Mouse (Mus musculus): ENCODE results near the gene Cyp4f18. TPM values are rescaled to one million over a fixed set of nuclear protein-coding genes. Genes with fewer than 3 reads are reported as not detected.

The Cyp4f18 gene
- polyA plus RNA-seq, 1 experiment = 3.3 TPM

DNA sequence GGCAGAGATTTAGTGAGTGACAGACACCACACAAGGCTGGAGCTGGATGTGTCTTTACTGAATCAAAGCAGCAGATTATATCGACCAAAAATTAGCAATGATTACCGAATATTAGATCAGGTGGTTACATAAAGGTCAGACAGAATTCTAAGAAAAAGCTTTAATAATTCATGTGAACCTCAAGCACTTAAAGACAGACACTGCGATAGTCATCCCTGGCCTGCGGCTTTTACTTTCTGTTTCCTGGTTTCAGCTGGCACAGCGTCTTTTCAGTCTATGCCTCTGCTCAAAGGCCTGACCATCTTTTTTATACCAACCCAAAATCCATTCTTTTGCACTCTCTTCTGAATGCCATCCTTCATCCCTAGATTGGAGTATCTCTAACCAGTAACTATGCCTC is 60.8 kb downstream of the Cyp4f18 start:
- Histone ChIP-seq H3K27ac (ENCODE audit: insufficient read depth, low read depth, low read length) (no peak overlapping the region), H3K27me3 (replicated peaks; ENCODE audit: control insufficient read depth, insufficient read depth, low read length) (no peaks in the 10 kb centered on the region), H3K4me3 (ENCODE audit: insufficient read depth, low read depth, low read length) (no peak overlapping the region), H3K36me3 (ENCODE audit: control insufficient read depth, insufficient read depth, low read length) (no peaks in the 10 kb centered on the region), H3K4me1 (ENCODE audit: control insufficient read depth, insufficient read depth, low read length) (peaks cover 4% of the 10 kb centered on the region)
- WGBS = 90% methylated on average over 5 of the region's 5 CpGs
- DNase-seq = no peak
- TF ChIP-seq POLR2A (IDR thresholded peaks at IDR 0.05; ENCODE audit: low read depth, low read length) (no peak), CTCF (conservative IDR thresholded peaks at IDR 0.05; ENCODE audit: insufficient read depth, insufficient read length, low read depth, low read length) (no peak)

DNA sequence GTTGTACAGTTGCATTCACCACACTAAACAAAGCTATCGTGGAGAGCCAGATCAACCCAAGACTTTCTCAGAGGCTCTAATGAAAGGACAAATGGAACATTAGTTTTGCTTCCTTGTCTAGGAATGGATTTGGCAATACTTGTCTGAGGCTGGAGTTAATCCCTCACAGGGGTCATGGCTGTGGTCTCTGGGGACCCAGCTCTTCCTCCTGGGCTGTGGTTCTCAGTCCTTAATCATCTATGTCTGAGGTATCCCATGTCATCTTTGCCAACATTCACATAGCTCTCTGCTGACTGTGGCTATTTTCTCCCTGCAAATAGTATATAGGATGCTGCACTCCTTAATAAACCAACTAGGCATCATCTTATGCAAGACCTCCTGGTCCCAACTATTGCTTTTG is 67.7 kb downstream of the Cyp4f18 start:
- 80% methylated on average over 1 of the region's 1 CpGs for WGBS
- H3K36me3 ChIP-seq (ENCODE audit: control insufficient read depth, insufficient read depth, low read length) = no peaks in the 10 kb centered on the region
- DNase-seq = no peak
- no peaks in the 10 kb centered on the region for H3K4me1 ChIP-seq (ENCODE audit: control insufficient read depth, insufficient read depth, low read length)
- no peak overlapping the region for H3K27ac ChIP-seq (ENCODE audit: insufficient read depth, low read depth, low read length)
- H3K4me3 ChIP-seq (ENCODE audit: insufficient read depth, low read depth, low read length) = no peak overlapping the region
- no peaks in the 10 kb centered on the region for H3K27me3 ChIP-seq (replicated peaks; ENCODE audit: control insufficient read depth, insufficient read depth, low read length)
- no peak for TF ChIP-seq CTCF (conservative IDR thresholded peaks at IDR 0.05; ENCODE audit: insufficient read depth, insufficient read length, low read depth, low read length)
- TF ChIP-seq POLR2A (IDR thresholded peaks at IDR 0.05; ENCODE audit: low read depth, low read length) = no peak

DNA sequence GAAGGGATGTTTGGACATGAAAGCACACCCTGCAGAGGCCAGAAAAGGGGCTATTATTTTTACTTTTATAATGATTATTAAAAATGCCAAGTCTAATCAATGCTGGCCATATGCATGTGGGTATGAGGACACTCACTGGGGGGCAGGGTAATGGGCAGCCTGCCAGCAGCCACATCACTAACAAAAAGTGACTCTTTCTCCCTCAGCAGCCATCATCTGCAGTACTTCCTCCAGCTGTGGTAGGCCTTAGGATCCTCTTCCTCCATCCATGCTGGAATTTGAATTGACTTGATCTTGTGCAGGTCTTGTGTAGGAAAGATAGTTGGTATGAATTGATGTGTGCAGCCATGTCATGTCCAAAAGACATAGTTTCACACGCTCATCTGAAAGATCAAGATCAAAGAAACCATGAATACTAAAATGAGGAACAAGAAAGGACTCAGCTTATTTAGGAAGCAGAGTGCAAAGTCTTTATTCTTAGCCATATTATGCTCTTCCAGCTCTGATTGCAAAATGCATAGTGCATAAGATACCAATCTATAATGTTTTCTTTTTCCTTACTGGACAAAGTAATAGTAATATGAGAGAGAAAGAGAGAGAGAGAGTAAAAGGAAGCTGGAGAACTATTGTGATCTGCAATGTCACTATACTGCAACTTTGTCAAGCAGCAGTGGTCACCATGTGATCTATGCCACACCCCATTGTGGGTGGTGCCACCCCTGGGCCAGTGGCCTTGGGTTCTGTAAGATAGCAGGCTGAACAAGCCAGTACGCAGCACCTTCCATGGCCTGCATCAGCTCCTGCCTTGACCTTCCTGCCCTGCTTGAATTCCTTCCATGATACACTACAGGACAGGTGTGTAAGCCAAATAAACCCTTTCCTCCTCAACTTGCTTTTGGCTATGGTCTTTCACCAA is 68.9 kb downstream of the Cyp4f18 start:
- 80% methylated on average over 2 of the region's 2 CpGs for WGBS
- Histone ChIP-seq H3K27ac (ENCODE audit: insufficient read depth, low read depth, low read length) (no peak overlapping the region), H3K27me3 (replicated peaks; ENCODE audit: control insufficient read depth, insufficient read depth, low read length) (no peaks in the 10 kb centered on the region), H3K4me3 (ENCODE audit: insufficient read depth, low read depth, low read length) (no peak overlapping the region), H3K4me1 (ENCODE audit: control insufficient read depth, insufficient read depth, low read length) (no peaks in the 10 kb centered on the region), H3K36me3 (ENCODE audit: control insufficient read depth, insufficient read depth, low read length) (no peaks in the 10 kb centered on the region)
- no peak for DNase-seq
- TF ChIP-seq POLR2A (IDR thresholded peaks at IDR 0.05; ENCODE audit: low read depth, low read length) (no peak), CTCF (conservative IDR thresholded peaks at IDR 0.05; ENCODE audit: insufficient read depth, insufficient read length, low read depth, low read length) (no peak)

Other genes with a start within 250 kb of the Cyp4f18 start
- gene Zfp709, start 127.6 kb downstream of the Cyp4f18 start, polyA plus RNA-seq (2012; rRNA removed) = 0.29 and 0.52 TPM in 2 replicates
- 0.87 and 1.3 TPM in 2 replicates for gene Zfp882, start 101.0 kb downstream of the Cyp4f18 start, polyA plus RNA-seq (2012; rRNA removed)
- gene Zfp617, start 101.0 kb downstream of the Cyp4f18 start, polyA plus RNA-seq (2012; rRNA removed) = 2.8 and 3.8 TPM in 2 replicates
- 6.7 and 8.9 TPM in 2 replicates for gene Zfp961, start 58.6 kb downstream of the Cyp4f18 start, polyA plus RNA-seq (2012; rRNA removed)
- not detected in 2 replicates for gene Olfr372, start 31.6 kb upstream of the Cyp4f18 start, polyA plus RNA-seq (2012; rRNA removed)
- gene Olfr373, start 73.6 kb upstream of the Cyp4f18 start, polyA plus RNA-seq (2012; rRNA removed) = not detected in 2 replicates
- gene Olfr374, start 97.4 kb upstream of the Cyp4f18 start, polyA plus RNA-seq (2012; rRNA removed) = not detected in 2 replicates
- 43.9 and 55.7 TPM in 2 replicates for gene Tpm4, start 125.3 kb upstream of the Cyp4f18 start, polyA plus RNA-seq (2012; rRNA removed)
- 112 and 148 TPM in 2 replicates for gene Rab8a, start 151.6 kb upstream of the Cyp4f18 start, polyA plus RNA-seq (2012; rRNA removed)
- gene Hsh2d, start 180.0 kb upstream of the Cyp4f18 start, polyA plus RNA-seq (2012; rRNA removed) = 0.14 and 1.9 TPM in 2 replicates
- gene Cib3, start 203.2 kb upstream of the Cyp4f18 start, polyA plus RNA-seq (2012; rRNA removed) = 0.04 TPM in 1 of 2 replicates, not detected in the other
- not detected in 2 replicates for gene Gm11034, start 204.0 kb upstream of the Cyp4f18 start, polyA plus RNA-seq (2012; rRNA removed)
- gene Fam32a, start 210.1 kb upstream of the Cyp4f18 start, polyA plus RNA-seq (2012; rRNA removed) = 54.7 and 59.6 TPM in 2 replicates
- 72.6 and 75.0 TPM in 2 replicates for gene Ap1m1, start 230.4 kb upstream of the Cyp4f18 start, polyA plus RNA-seq (2012; rRNA removed)